Mouse (Mus musculus): ENCODE data around the gene Mvk.

The Mvk gene

GRCm38 (mm10) chr5:114456995-114457605 lies 13.0 kb downstream of the Mvk start:
- no peak for DNase-seq (ENCODE audit: low read depth)

GRCm38 (mm10) chr5:114461238-114461637 lies 17.2 kb downstream of the Mvk start:
- peak; percentile 32 for DNase-seq (ENCODE audit: low read depth)

- DNase-seq (ENCODE audit: low read depth) = no peak
Measured at GRCm38 (mm10) chr5:114462067-114463040, 18.3 kb downstream of the Mvk start.

- no peak for DNase-seq (ENCODE audit: low read depth)
Measured at GRCm38 (mm10) chr5:114464561-114464960, 20.5 kb downstream of the Mvk start.

GRCm38 (mm10) chr5:114465641-114466040 lies 21.6 kb downstream of the Mvk start:
- no peak for DNase-seq (ENCODE audit: low read depth)

- no peak for DNase-seq (ENCODE audit: low read depth)
Measured at GRCm38 (mm10) chr5:114467019-114467418, 22.9 kb downstream of the Mvk start.

GRCm38 (mm10) chr5:114467430-114467829 lies 23.4 kb downstream of the Mvk start:
- DNase-seq (ENCODE audit: low read depth) = no peak

GRCm38 (mm10) chr5:114468007-114468406 lies 23.9 kb downstream of the Mvk start:
- no peak for DNase-seq (ENCODE audit: low read depth)

- no peak for DNase-seq (ENCODE audit: low read depth)
Measured at GRCm38 (mm10) chr5:114470359-114470758, 26.3 kb downstream of the Mvk start.

GRCm38 (mm10) chr5:114474741-114475491 lies 30.8 kb downstream of the Mvk start:
- DNase-seq (ENCODE audit: low read depth) = no peak

- no peak for DNase-seq (ENCODE audit: low read depth)
Measured at GRCm38 (mm10) chr5:114478267-114478666, 34.2 kb downstream of the Mvk start.

- no peak for DNase-seq (ENCODE audit: low read depth)
Measured at GRCm38 (mm10) chr5:114482587-114483011, 38.5 kb downstream of the Mvk start.

GRCm38 (mm10) chr5:114485685-114486084 lies 41.6 kb downstream of the Mvk start:
- no peak for DNase-seq (ENCODE audit: low read depth)

GRCm38 (mm10) chr5:114489570-114489969 lies 45.5 kb downstream of the Mvk start:
- DNase-seq (ENCODE audit: low read depth) = no peak

GRCm38 (mm10) chr5:114490241-114490640 lies 46.2 kb downstream of the Mvk start:
- DNase-seq (ENCODE audit: low read depth) = no peak

- no peak for DNase-seq (ENCODE audit: low read depth)
Measured at GRCm38 (mm10) chr5:114494761-114495160, 50.7 kb downstream of the Mvk start.

GRCm38 (mm10) chr5:114501252-114501651 lies 57.2 kb downstream of the Mvk start:
- no peak for DNase-seq (ENCODE audit: low read depth)

GRCm38 (mm10) chr5:114504826-114505225 lies 60.8 kb downstream of the Mvk start:
- DNase-seq (ENCODE audit: low read depth) = no peak

GRCm38 (mm10) chr5:114505260-114506085 lies 61.4 kb downstream of the Mvk start:
- no peak for DNase-seq (ENCODE audit: low read depth)

- no peak for DNase-seq (ENCODE audit: low read depth)
Measured at GRCm38 (mm10) chr5:114507394-114507793, 63.3 kb downstream of the Mvk start.

- no peak for DNase-seq (ENCODE audit: low read depth)
Measured at GRCm38 (mm10) chr5:114507964-114508363, 63.9 kb downstream of the Mvk start.

GRCm38 (mm10) chr5:114509461-114509860 lies 65.4 kb downstream of the Mvk start:
- DNase-seq (ENCODE audit: low read depth) = no peak

Measured in c-Kit-positive CD71-positive TER-119-negative erythroid progenitor cells, embryonic 14.5 days (primary cell).